Comparison of ENCODE assay signal across 16 mouse cellular contexts in genomic region chr4:59223055-59223615, GRCm38 (mm10). TPM values are rescaled to one million over a fixed set of nuclear protein-coding genes. Genes with fewer than 3 reads are reported as not detected.
DNase-seq lines count a peak whose midpoint lies in the region; ATAC-seq and TF ChIP-seq lines count a peak whose summit lies in the region.
"Had no signal": no experiment of that assay in that cellular context is flagged by ENCODE, and none has a peak within 500 bp of the region (broad histone marks: within the 10 kb centered on the region; RNA-seq: fewer than 3 reads in every experiment).

No protein-coding gene starts in this region.

- intact Hi-C loops in left cerebral cortex, postnatal 14 days (cut with DNase I), result no loop called here

- TF ChIP-seq POLR2A in spleen, adult 2 months (IDR thresholded peaks at IDR 0.05; ENCODE audit: low read depth, low read length), result no peak

- no peak overlapping the region for H3K9ac ChIP-seq in liver, embryonic 13.5 days

- no peaks in the 10 kb centered on the region for H3K27me3 ChIP-seq in spleen, adult 2 months (ENCODE audit: control insufficient read depth, insufficient read depth, low read length)
- H3K27me3 ChIP-seq in liver, embryonic 13.5 days, result no peaks in the 10 kb centered on the region

- no peak for TF ChIP-seq CTCF in spleen, adult 2 months (IDR thresholded peaks at IDR 0.05; ENCODE audit: extremely low read depth, insufficient read depth, insufficient read length, insufficient replicate concordance)

- DNase-seq in heart, adult 11 months, result peak; percentile 98
- DNase-seq in heart, postnatal 4 days, result no peak
- no peak for DNase-seq in spleen, adult 2 months (ENCODE audit: low read depth in 1 of 2, low spot score in 2 of 2)
- DNase-seq in spleen, postnatal 14 days (ENCODE audit: low spot score in 2 of 2), result no peak
- no peak for DNase-seq in liver, embryonic 13.5 days
- no peak for DNase-seq in layer of hippocampus, postnatal 10 days (ENCODE audit: low spot score in 2 of 2)
- DNase-seq in left cerebral cortex, adult 11 months (ENCODE audit: low spot score), result no peak
- DNase-seq in left cerebral cortex, postnatal 14 days (ENCODE audit: low spot score in 2 of 2), result no peak
- DNase-seq: adrenal gland, postnatal 25 days; B cell, adult 2 months; cerebellum, adult 8-10 months; kidney, adult 9 months; kidney, postnatal 36 days; lung, postnatal 4 days had no signal

- no peaks in the 10 kb centered on the region for H3K9me3 ChIP-seq in liver, embryonic 13.5 days (replicated peaks)

- H3K4me2 ChIP-seq in liver, embryonic 13.5 days, result no peak overlapping the region
- H3K4me2 ChIP-seq: midbrain, embryonic 11.5 days had no signal

- H3K4me1 ChIP-seq in spleen, adult 2 months (ENCODE audit: control insufficient read depth, insufficient read depth, insufficient read length), result peaks cover 9% of the 10 kb centered on the region; the same call in 1 of the 2 replicates
- peaks cover 35% of the 10 kb centered on the region for H3K4me1 ChIP-seq in liver, embryonic 13.5 days (replicated peaks)

- 0 out of 2 replicates have a peak, but pooled peaks have one; percentile 19 for ATAC-seq in liver, embryonic 13.5 days (ENCODE audit: low read depth)
- ATAC-seq: hindbrain, embryonic 16.5 days had no signal

- no peak overlapping the region for H3K4me3 ChIP-seq in spleen, adult 2 months (ENCODE audit: extremely low read depth, insufficient read depth, insufficient read length)
- no peak overlapping the region for H3K4me3 ChIP-seq in liver, embryonic 13.5 days (replicated peaks)

- WGBS in spleen, adult 2 months, result 84% methylated on average over 5 of the region's 5 CpGs
- 73% methylated on average over 5 of the region's 5 CpGs for WGBS in liver, embryonic 13.5 days (ENCODE audit: insufficient replicate concordance)

- H3K36me3 ChIP-seq in spleen, adult 2 months (ENCODE audit: control insufficient read depth, insufficient read depth, low read length), result peaks cover 28% of the 10 kb centered on the region
- peaks cover 51% of the 10 kb centered on the region for H3K36me3 ChIP-seq in liver, embryonic 13.5 days

- 0 out of 2 replicates have a peak overlapping the region, but pooled peaks have one; percentile 4 for H3K27ac ChIP-seq in spleen, adult 2 months (ENCODE audit: insufficient read depth, low read length)
- H3K27ac ChIP-seq in liver, embryonic 13.5 days, result peak overlapping the region; percentile 43; the same call in 1 of the 2 replicates

RNA-seq across cellular contexts. Expression of gene Ugcg, which starts 34.1 kb away (rescaled TPM):
- 10 to 100 TPM; 26.8 to 29.2 TPM for total RNA-seq in heart, postnatal 4 days (2021)
- polyA plus RNA-seq in spleen, adult 2 months (2012; rRNA removed), result 57.9 and 62.6 TPM in 2 replicates
- polyA plus RNA-seq in liver, embryonic 13.5 days (2015; fragmentation: Nextera tagmentation; extraction: Ambion mirVana), result 9.2 and 10.5 TPM in 2 replicates
- 10 to 100 TPM; 78.9 to 90.0 TPM for total RNA-seq in layer of hippocampus, postnatal 10 days (2021)
- 10 to 100 TPM; 92.8 to 93.8 TPM for total RNA-seq in left cerebral cortex, postnatal 14 days (2021)
